Mouse (Mus musculus): ENCODE measurements at regions not wholly inside any gene's neighbourhood (a gene's known extent, or its start where the extent isn't known, plus 50 kb on each side); places are given as distances from the start of the nearest gene placed in this dataset.

DNA sequence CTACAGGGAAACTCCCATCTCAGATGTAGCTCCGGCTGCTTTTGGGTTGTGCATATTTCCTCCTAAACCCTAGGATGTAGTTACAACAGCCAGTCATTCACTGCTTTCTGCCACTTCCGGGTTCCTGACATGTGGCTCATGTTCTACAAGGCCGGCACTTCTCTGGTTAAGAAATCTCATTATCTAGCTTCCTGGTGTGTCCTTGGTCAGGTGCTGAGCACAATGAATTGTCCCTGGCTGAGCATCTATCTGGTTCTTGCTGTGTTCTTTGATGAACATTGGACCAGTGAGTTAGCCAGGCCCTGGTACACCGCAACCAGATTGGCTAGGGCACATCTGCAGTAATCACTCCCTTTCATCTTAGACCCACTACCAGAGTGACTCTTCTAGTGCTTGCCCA is 66.2 kb upstream of the Dio3 start:
- no peak for DNase-seq (ENCODE audit: low spot score in 2 of 2)

DNA sequence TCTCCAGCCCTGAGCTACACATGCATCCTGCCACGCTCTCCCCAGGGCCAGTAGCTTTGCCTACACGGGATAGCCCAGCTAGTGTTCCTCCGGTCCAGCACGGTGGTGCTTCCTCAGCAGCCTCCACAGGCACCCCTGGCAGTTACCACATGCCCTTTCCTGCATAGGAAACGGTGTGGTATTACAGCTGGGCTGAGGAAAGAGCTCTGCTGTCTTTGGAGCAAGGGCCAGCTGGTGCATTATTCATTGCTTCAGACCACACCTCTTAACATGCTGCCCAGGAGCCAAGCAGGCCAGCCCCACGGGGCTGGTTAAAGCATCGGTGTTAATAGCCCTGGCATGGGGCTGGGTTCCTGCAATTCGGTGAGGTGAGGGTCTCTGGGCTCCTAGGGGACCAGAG is 64.0 kb upstream of the Dio3 start:
- DNase-seq (ENCODE audit: low spot score in 2 of 2), result no peak

DNA sequence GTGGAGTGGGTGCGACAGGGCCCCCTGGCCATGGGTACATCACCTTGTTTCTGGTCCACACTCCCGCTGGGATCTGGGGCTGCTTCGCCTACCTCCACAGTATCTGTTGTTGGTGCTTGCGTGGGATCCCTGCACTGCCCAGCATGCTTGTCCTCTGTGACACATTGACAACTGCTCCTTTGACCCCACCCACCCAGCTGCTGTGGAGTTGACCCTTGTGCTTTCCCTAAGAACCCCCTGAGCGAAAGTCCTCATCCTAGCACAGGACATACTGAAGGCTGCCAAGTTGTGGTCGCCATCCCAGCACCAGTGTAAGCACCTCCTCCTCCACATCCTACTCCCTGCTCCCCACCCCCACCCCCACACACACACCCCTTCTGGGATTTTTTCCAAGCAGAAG is 63.6 kb upstream of the Dio3 start:
- DNase-seq (ENCODE audit: low spot score in 2 of 2), result no peak

DNA sequence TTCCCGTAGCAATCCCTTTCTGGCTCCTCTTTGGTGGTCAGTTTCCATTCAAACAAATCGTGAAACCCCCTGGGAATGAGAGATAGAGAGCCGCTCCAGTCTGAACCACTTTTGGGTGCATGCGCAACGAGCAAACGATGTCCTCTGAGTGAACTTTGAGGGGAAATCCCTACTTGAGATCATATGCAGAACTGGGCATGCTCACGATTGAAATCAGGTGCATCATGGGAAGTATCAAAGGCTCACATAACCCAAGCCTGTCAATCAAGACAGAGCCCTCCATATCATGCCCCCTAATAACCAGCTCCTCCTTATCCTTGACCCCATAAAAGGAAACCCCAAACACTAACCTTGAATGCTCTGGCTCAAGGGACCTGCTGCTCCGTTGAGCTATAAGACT is 59.1 kb upstream of the Dio3 start:
- no peak for DNase-seq (ENCODE audit: low spot score in 2 of 2)

DNA sequence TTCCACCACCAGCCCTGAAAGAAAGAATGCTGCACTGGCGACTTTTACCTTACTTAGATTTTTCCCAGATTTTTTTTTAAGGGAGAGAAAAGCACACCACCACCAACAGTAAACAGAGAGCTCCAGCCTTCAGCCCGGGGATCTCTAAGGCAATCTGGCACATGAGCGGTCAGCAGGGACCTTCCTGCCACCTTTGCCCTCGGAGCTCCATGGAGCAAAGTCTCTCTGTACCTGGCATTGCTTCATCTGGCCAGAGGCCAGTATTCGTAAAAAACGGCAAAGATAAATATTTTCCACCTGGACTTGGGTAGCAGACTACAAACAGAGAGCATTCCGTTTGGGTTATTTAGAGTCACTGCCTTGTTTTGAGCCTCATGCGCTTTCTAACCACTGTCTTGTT is 58.4 kb upstream of the Dio3 start:
- DNase-seq (ENCODE audit: low spot score in 2 of 2), result no peak

DNA sequence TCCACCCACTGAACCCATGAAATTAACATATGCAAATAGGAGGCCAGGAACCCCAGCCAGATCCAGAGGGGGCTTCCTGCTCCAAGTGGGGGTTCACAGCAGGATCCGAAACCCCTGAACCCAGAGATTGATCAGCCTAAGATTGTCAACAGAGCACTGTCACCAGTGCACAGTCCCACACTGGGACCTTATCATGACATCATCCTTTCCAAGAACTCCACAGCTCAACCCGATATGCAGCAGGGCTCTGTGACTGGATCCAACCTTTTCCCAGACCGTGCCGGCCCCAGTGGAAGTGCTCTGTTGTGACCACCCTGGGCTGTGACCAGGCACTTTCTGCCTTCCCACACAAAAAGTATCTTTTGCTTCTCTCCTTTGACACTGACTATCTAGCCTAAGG is 57.7 kb upstream of the Dio3 start:
- no peak for DNase-seq (ENCODE audit: low spot score in 2 of 2)

DNA sequence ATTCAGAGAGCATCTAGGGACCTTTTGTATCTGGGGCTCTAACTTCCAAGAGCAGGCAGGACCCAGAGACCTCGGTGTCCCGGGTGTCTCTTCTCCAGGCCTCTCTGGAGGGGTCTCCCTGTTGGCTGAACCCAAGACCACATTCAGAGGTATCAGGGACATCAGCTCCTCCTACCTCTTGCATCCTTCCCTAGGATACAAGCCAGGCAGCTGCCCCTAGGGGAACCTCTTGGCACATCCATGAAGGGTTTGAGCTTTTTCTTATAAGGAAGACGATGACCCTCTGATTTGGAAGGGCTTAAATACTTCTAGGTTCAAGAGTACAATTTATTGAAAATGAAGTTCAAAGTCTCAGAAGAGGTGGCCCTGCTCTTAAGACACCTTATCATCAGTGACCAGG is 57.2 kb upstream of the Dio3 start:
- DNase-seq (ENCODE audit: low spot score in 2 of 2), result no peak

DNA sequence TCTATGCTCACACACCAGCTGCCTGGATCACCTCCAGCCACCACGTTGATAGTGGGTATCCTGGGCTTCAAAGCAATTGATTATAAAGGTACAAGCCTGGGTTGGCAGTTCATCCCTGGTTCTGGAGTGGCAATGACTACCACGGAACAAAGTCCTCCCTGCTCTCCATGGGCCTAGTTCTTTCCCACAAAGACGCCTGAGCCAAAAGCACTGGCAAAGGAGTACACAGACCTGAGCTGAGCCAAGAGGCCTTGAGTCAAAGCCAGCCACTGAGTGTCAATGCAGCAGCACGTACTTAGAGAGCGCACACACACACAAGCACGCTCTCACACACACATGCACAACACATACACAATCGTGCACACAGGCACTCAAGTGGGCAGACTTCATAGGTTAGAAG is 54.6 kb upstream of the Dio3 start:
- no peak for DNase-seq (ENCODE audit: low spot score in 2 of 2)

DNA sequence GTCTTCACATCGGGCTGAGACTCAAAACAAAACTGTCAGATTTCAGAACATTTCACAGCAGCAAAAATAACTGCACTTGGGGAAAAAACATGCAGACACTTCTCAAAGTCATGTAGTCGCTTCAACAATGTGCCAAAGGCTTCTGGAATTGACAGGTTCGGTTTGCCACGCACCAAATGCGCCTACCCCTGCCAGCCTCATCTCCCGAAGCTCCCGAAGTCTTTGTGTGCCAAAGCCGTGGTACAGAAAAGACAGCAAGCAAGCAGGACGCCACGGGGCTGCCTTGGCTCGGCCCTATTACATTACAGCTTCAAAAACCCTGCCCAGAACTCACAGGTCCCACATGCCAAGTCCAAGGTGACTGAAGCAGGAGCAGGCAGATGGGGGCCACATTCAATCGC is 50.9 kb upstream of the Dio3 start:
- peak; percentile 31 to 54 for DNase-seq (ENCODE audit: low spot score in 2 of 2)

Small RNAs in the stretch of these regions (microRNA-seq; reads per million reads assigned to microRNA genes)
- gene Gm24321, result 0 reads per million in 2 experiments
- gene Gm25252, result 0 reads per million in 2 experiments
- gene Gm25750, result 0 reads per million in 2 experiments
- gene Gm27379, result 0 reads per million in 2 experiments
- gene Gm44322, result 0 reads per million in 2 experiments
- gene Mir1193, result 27.1 to 37.4 reads per million in 2 experiments
- gene Mir1197, result 0.42 to 0.75 reads per million in 2 experiments
- 406 to 530 reads per million in 2 experiments for gene Mir134
- 1,999 to 2,075 reads per million in 2 experiments for gene Mir154
- 0 reads per million in 2 experiments for gene Mir299a
- gene Mir299b, result 0 reads per million in 2 experiments
- gene Mir300, result 465 to 705 reads per million in 2 experiments
- 199 to 230 reads per million in 2 experiments for gene Mir3072
- 1,092 to 2,502 reads per million in 2 experiments for gene Mir323
- 266 to 450 reads per million in 2 experiments for gene Mir329
- gene Mir369, result 2,158 to 3,333 reads per million in 2 experiments
- 0 reads per million in 2 experiments for gene Mir376a
- gene Mir376b, result 119 to 154 reads per million in 2 experiments
- 72.7 to 83.3 reads per million in 2 experiments for gene Mir376c
- gene Mir377, result 134 to 147 reads per million in 2 experiments
- 4,298 to 4,555 reads per million in 2 experiments for gene Mir379
- 0 reads per million in 2 experiments for gene Mir380
- 966 to 1,241 reads per million in 2 experiments for gene Mir381
- 5,347 to 6,274 reads per million in 2 experiments for gene Mir382
- gene Mir409, result 0 reads per million in 2 experiments
- gene Mir410, result 99.2 to 113 reads per million in 2 experiments
- 6,530 to 6,547 reads per million in 2 experiments for gene Mir411
- 71.3 to 75.1 reads per million in 2 experiments for gene Mir412
- 0 reads per million in 2 experiments for gene Mir453
- 3,245 to 5,613 reads per million in 2 experiments for gene Mir485
- gene Mir487b, result 5,525 to 5,644 reads per million in 2 experiments
- 13.2 to 16.9 reads per million in 2 experiments for gene Mir494
- gene Mir495, result 101 to 103 reads per million in 2 experiments
- gene Mir496a, result 143 to 170 reads per million in 2 experiments
- gene Mir539, result 0 reads per million in 2 experiments
- 4,519 to 5,322 reads per million in 2 experiments for gene Mir541
- 385 to 1,522 reads per million in 2 experiments for gene Mir543
- gene Mir544, result 6.2 to 8.5 reads per million in 2 experiments
- gene Mir654, result 0 reads per million in 2 experiments
- gene Mir666, result 377 to 463 reads per million in 2 experiments
- 996 to 2,437 reads per million in 2 experiments for gene Mir667
- gene Mir668, result 1,566 to 2,703 reads per million in 2 experiments
- 31.3 to 36.3 reads per million in 2 experiments for gene Mir679
- 5.2 to 6.3 reads per million in 2 experiments for gene Mir758
- 0 reads per million in 2 experiments for gene Mir882

All from left cerebral cortex, adult 18-20 months (tissue).